Mouse (Mus musculus): ENCODE measurements around the gene Pagr1b. TPM values are rescaled to one million over a fixed set of nuclear protein-coding genes. Genes with fewer than 3 reads are reported as not detected.

The Pagr1b gene
- polyA plus RNA-seq (2015; fragmentation: Illumina TruSeq; extraction: RNeasy Lipid Tissue Mini Kit (QIAGEN cat#74804); ENCODE audit: low read depth, low replicate concordance), result not detected

DNA sequence TGATC, at the start of gene Pagr1b:
Gene Pagr1b (minus strand): TSS at position 4 of the 5 bp plus-strand sequence.

DNA sequence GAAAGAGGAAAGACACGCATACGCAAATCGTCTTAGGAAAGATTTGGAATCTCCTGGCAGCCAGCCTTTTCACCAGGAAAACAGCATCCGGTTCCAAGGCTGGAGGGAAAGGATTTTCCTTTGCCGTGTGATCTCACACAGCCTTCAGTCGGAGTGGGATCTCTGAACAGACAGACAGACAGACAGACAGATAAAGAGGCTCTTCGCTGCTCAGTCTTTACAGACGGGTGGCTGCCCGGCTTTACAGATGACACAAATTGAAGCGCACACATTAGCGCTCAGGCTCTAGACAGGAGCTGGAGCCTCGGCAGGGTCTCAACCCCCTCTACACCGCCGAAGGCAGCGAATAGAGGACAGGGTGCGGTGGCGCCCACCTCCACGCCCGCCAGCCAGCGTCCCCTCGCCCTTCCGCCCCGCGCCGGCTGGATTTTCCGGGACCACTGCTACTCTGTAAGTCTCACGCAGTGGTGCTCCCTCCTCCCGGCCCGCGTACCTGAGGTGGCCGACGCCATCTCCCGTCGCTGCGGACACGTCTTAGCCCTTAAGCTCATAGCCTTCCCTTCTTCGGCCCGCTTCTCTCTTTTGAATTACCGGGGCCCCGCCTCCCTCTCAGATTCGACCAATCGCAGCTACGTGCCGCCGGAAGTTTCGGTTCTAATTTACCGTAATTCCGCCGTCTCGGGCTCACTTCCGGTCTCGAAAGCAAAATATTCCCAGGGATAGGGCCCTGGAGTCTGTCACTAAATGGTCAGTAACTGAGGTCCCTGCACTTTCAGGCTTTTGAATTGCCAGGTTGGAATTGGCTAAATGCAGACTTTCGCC, 25.8 kb upstream of the Pagr1b start, which contains the start of gene Kif22:
Gene Kif22 (minus strand): TSS at position 621 of the 822 bp plus-strand sequence.

DNA sequence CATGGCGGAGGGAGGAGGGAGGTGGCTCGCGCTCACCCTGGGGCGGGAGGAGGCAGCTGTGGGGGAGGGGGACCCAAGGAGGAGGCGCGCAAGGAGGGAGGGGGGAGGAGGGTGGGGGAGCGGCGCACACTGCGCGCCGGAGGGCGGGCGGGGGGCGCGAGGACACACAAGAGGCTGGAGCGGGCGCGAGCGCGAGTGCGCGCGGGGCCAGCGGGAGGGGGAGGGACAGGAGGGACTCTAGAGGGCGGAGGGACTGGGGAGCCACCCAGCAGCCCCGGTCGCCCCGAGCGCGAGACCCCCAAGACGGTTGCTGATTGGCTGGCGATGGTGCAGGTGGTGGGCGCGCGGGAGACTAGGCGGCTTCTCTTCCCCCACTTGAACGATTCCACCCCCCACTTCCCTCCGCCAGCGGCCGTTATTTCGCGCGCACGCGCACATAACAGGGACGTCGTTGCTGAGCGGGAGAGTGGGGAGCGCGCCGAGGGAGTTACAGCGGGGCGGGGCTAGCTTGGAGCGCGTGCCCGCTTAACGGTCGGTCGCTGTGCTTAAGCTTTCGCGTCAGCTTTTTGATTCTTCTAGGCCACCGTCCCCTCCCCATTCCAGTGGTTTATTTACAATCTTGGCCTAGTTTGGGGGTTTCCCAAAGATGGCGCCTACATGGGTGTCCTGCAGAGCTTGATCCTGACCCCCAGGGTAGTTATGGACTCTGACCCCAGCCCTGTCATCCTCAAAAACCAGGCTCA, 10.9 kb upstream of the Pagr1b start, which contains the start of gene Maz:
Gene Maz (minus strand): TSS at position 54 of the 743 bp plus-strand sequence.

GRCm38 (mm10) chr7:127020901-127021562, 4.7 kb upstream of the Pagr1b start, which contains the start of the genes Gm42742 and Prrt2:
TSS of gene Gm42742 (minus strand) at chr7:127021097.
TSS of gene Prrt2 (minus strand) at chr7:127021211.

GRCm38 (mm10) chr7:127016971-127017949, 976 bp upstream of the Pagr1b start, which contains the start of gene Pagr1a:
TSS of gene Pagr1a (minus strand) at chr7:127017352.

DNA sequence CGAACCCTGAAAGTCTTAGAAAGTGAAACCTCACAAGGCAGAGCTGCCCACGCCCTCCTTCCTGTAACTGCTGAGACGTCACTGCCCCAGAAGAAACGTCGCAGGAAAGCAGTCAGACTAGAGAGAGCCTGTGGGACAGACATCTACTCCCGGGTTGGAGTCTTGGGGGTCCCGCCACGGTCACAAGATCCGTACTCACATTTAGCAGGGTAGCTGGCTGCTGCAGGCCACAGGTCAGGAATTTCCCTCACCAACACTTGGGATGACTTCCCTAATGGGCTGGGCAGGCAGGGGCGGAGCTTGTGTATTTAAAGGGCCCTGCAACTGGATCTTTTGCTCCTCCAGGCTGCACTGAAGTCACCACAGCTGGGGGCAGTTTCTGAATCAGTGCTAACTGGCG, 2.0 kb downstream of the Pagr1b start, which contains the start of gene Mvp:
Gene Mvp (minus strand): TSS at position 302 of the 400 bp plus-strand sequence.

GRCm38 (mm10) chr7:126975950-126976866, 40.1 kb downstream of the Pagr1b start, which contains the start of gene Cdiptos:
TSS of gene Cdiptos (minus strand) at chr7:126976098.

GRCm38 (mm10) chr7:126975893-126975949, 40.6 kb downstream of the Pagr1b start, which contains the start of gene Cdipt:
TSS of gene Cdipt (plus strand) at chr7:126975914.

Other genes with a start within 250 kb of the Pagr1b start
- 387 TPM for gene Ypel3, start 239.5 kb downstream of the Pagr1b start, polyA plus RNA-seq (2015; fragmentation: Illumina TruSeq; extraction: RNeasy Lipid Tissue Mini Kit (QIAGEN cat#74804); ENCODE audit: low read depth, low replicate concordance)
- gene Tbx6, start 235.0 kb downstream of the Pagr1b start, polyA plus RNA-seq (2015; fragmentation: Illumina TruSeq; extraction: RNeasy Lipid Tissue Mini Kit (QIAGEN cat#74804); ENCODE audit: low read depth, low replicate concordance), result 1.5 TPM
- gene Ppp4c, start 224.0 kb downstream of the Pagr1b start, polyA plus RNA-seq (2015; fragmentation: Illumina TruSeq; extraction: RNeasy Lipid Tissue Mini Kit (QIAGEN cat#74804); ENCODE audit: low read depth, low replicate concordance), result 61.6 TPM
- gene Fam57b, start 218.8 kb downstream of the Pagr1b start, polyA plus RNA-seq (2015; fragmentation: Illumina TruSeq; extraction: RNeasy Lipid Tissue Mini Kit (QIAGEN cat#74804); ENCODE audit: low read depth, low replicate concordance), result 55.7 TPM
- not detected for gene 4930451I11Rik, start 184.8 kb downstream of the Pagr1b start, polyA plus RNA-seq (2015; fragmentation: Illumina TruSeq; extraction: RNeasy Lipid Tissue Mini Kit (QIAGEN cat#74804); ENCODE audit: low read depth, low replicate concordance)
- 32.7 TPM for gene Doc2a, start 169.1 kb downstream of the Pagr1b start, polyA plus RNA-seq (2015; fragmentation: Illumina TruSeq; extraction: RNeasy Lipid Tissue Mini Kit (QIAGEN cat#74804); ENCODE audit: low read depth, low replicate concordance)
- gene Hirip3, start 154.5 kb downstream of the Pagr1b start, polyA plus RNA-seq (2015; fragmentation: Illumina TruSeq; extraction: RNeasy Lipid Tissue Mini Kit (QIAGEN cat#74804); ENCODE audit: low read depth, low replicate concordance), result 46.0 TPM
- gene Ino80e, start 154.1 kb downstream of the Pagr1b start, polyA plus RNA-seq (2015; fragmentation: Illumina TruSeq; extraction: RNeasy Lipid Tissue Mini Kit (QIAGEN cat#74804); ENCODE audit: low read depth, low replicate concordance), result 57.0 TPM
- 79.3 TPM for gene Taok2, start 131.8 kb downstream of the Pagr1b start, polyA plus RNA-seq (2015; fragmentation: Illumina TruSeq; extraction: RNeasy Lipid Tissue Mini Kit (QIAGEN cat#74804); ENCODE audit: low read depth, low replicate concordance)
- 29.0 TPM for gene Tmem219, start 93.6 kb downstream of the Pagr1b start, polyA plus RNA-seq (2015; fragmentation: Illumina TruSeq; extraction: RNeasy Lipid Tissue Mini Kit (QIAGEN cat#74804); ENCODE audit: low read depth, low replicate concordance)
- 159 TPM for gene Kctd13, start 87.6 kb downstream of the Pagr1b start, polyA plus RNA-seq (2015; fragmentation: Illumina TruSeq; extraction: RNeasy Lipid Tissue Mini Kit (QIAGEN cat#74804); ENCODE audit: low read depth, low replicate concordance)
- 39.0 TPM for gene Asphd1, start 66.9 kb downstream of the Pagr1b start, polyA plus RNA-seq (2015; fragmentation: Illumina TruSeq; extraction: RNeasy Lipid Tissue Mini Kit (QIAGEN cat#74804); ENCODE audit: low read depth, low replicate concordance)
- 234 TPM for gene Sez6l2, start 65.9 kb downstream of the Pagr1b start, polyA plus RNA-seq (2015; fragmentation: Illumina TruSeq; extraction: RNeasy Lipid Tissue Mini Kit (QIAGEN cat#74804); ENCODE audit: low read depth, low replicate concordance)
- 168 TPM for gene Cdipt, start 40.6 kb downstream of the Pagr1b start, polyA plus RNA-seq (2015; fragmentation: Illumina TruSeq; extraction: RNeasy Lipid Tissue Mini Kit (QIAGEN cat#74804); ENCODE audit: low read depth, low replicate concordance)
- 0.82 TPM for gene Cdiptos, start 40.4 kb downstream of the Pagr1b start, polyA plus RNA-seq (2015; fragmentation: Illumina TruSeq; extraction: RNeasy Lipid Tissue Mini Kit (QIAGEN cat#74804); ENCODE audit: low read depth, low replicate concordance)
- gene Mvp, start 1.9 kb downstream of the Pagr1b start, polyA plus RNA-seq (2015; fragmentation: Illumina TruSeq; extraction: RNeasy Lipid Tissue Mini Kit (QIAGEN cat#74804); ENCODE audit: low read depth, low replicate concordance), result 4.3 TPM
- gene Pagr1a, start 868 bp upstream of the Pagr1b start, polyA plus RNA-seq (2015; fragmentation: Illumina TruSeq; extraction: RNeasy Lipid Tissue Mini Kit (QIAGEN cat#74804); ENCODE audit: low read depth, low replicate concordance), result 21.8 TPM
- gene Gm42742, start 4.6 kb upstream of the Pagr1b start, polyA plus RNA-seq (2015; fragmentation: Illumina TruSeq; extraction: RNeasy Lipid Tissue Mini Kit (QIAGEN cat#74804); ENCODE audit: low read depth, low replicate concordance), result 57.4 TPM
- gene Prrt2, start 4.7 kb upstream of the Pagr1b start, polyA plus RNA-seq (2015; fragmentation: Illumina TruSeq; extraction: RNeasy Lipid Tissue Mini Kit (QIAGEN cat#74804); ENCODE audit: low read depth, low replicate concordance), result 205 TPM
- 137 TPM for gene Maz, start 10.6 kb upstream of the Pagr1b start, polyA plus RNA-seq (2015; fragmentation: Illumina TruSeq; extraction: RNeasy Lipid Tissue Mini Kit (QIAGEN cat#74804); ENCODE audit: low read depth, low replicate concordance)
- 8.7 TPM for gene Kif22, start 26.0 kb upstream of the Pagr1b start, polyA plus RNA-seq (2015; fragmentation: Illumina TruSeq; extraction: RNeasy Lipid Tissue Mini Kit (QIAGEN cat#74804); ENCODE audit: low read depth, low replicate concordance)
- gene Zg16, start 70.8 kb upstream of the Pagr1b start, polyA plus RNA-seq (2015; fragmentation: Illumina TruSeq; extraction: RNeasy Lipid Tissue Mini Kit (QIAGEN cat#74804); ENCODE audit: low read depth, low replicate concordance), result not detected
- gene AI467606, start 74.9 kb upstream of the Pagr1b start, polyA plus RNA-seq (2015; fragmentation: Illumina TruSeq; extraction: RNeasy Lipid Tissue Mini Kit (QIAGEN cat#74804); ENCODE audit: low read depth, low replicate concordance), result 2.3 TPM
- gene Qprt, start 105.7 kb upstream of the Pagr1b start, polyA plus RNA-seq (2015; fragmentation: Illumina TruSeq; extraction: RNeasy Lipid Tissue Mini Kit (QIAGEN cat#74804); ENCODE audit: low read depth, low replicate concordance), result 0.36 TPM
- 0.21 TPM for gene Spn, start 121.3 kb upstream of the Pagr1b start, polyA plus RNA-seq (2015; fragmentation: Illumina TruSeq; extraction: RNeasy Lipid Tissue Mini Kit (QIAGEN cat#74804); ENCODE audit: low read depth, low replicate concordance)
- gene Cd2bp2, start 179.6 kb upstream of the Pagr1b start, polyA plus RNA-seq (2015; fragmentation: Illumina TruSeq; extraction: RNeasy Lipid Tissue Mini Kit (QIAGEN cat#74804); ENCODE audit: low read depth, low replicate concordance), result 74.5 TPM
- gene Tbc1d10b, start 192.0 kb upstream of the Pagr1b start, polyA plus RNA-seq (2015; fragmentation: Illumina TruSeq; extraction: RNeasy Lipid Tissue Mini Kit (QIAGEN cat#74804); ENCODE audit: low read depth, low replicate concordance), result 53.6 TPM
- 5.3 TPM for gene Mylpf, start 192.4 kb upstream of the Pagr1b start, polyA plus RNA-seq (2015; fragmentation: Illumina TruSeq; extraction: RNeasy Lipid Tissue Mini Kit (QIAGEN cat#74804); ENCODE audit: low read depth, low replicate concordance)
- 14.3 TPM for gene Zfp553, start 216.6 kb upstream of the Pagr1b start, polyA plus RNA-seq (2015; fragmentation: Illumina TruSeq; extraction: RNeasy Lipid Tissue Mini Kit (QIAGEN cat#74804); ENCODE audit: low read depth, low replicate concordance)
- gene Sept1, start 216.6 kb upstream of the Pagr1b start, polyA plus RNA-seq (2015; fragmentation: Illumina TruSeq; extraction: RNeasy Lipid Tissue Mini Kit (QIAGEN cat#74804); ENCODE audit: low read depth, low replicate concordance), result 6.4 TPM
- 23.6 TPM for gene Zfp771, start 227.8 kb upstream of the Pagr1b start, polyA plus RNA-seq (2015; fragmentation: Illumina TruSeq; extraction: RNeasy Lipid Tissue Mini Kit (QIAGEN cat#74804); ENCODE audit: low read depth, low replicate concordance)
- 44.7 TPM for gene Dctpp1, start 244.2 kb upstream of the Pagr1b start, polyA plus RNA-seq (2015; fragmentation: Illumina TruSeq; extraction: RNeasy Lipid Tissue Mini Kit (QIAGEN cat#74804); ENCODE audit: low read depth, low replicate concordance)